Mouse (Mus musculus): ENCODE data around the gene Ces4a. TPM values are rescaled to one million over a fixed set of nuclear protein-coding genes. Genes with fewer than 3 reads are reported as not detected.
A peak's percentile ranks its signal among the peaks of the same experiment; 100 is the strongest.
"Not testable (repeated sequence)": the region's sequence is repeated elsewhere in the genome, so short reads cannot be mapped to it uniquely, and the experiment has no call there.

Ces4a gene
- total RNA-seq, 4 experiments from 2014 or later = not detected

DNA sequence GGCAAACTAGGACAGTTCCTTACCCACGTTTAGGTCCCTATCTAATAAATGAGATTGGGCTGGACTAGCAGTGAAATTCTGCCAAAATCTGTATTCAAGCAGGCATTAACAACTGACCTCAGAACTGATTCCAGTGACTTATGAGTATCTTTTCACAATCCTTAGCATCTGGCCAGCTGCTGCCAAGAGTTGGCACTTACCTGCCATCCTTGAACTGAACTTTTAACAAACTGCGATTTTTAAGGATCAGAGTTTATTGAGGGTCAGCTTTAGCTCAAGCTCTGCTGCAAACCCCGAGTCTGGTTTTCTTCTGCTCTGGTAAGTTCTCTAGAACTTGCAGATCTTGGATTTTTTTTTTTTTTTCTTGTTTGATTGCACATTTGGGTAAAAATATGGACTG is 38.0 kb downstream of the Ces4a start:
- DNase-seq (ENCODE audit: low spot score) = no peak

DNA sequence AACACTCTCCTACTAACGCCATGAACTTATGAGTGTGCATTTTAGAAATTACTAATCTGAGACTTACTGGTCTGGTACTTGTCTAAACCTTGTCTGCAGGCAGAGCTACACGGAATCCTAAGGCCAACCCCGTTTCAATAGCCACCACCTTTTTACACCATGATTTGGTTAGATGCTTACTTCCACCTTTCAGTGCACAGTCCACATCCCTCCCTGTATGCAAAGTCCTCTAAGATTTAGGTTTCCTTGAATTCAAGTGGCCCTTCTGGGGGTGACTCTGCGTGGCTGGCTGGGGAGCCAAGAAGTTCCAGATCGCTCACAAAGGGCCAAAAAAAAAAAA is 38.4 kb downstream of the Ces4a start:
- DNase-seq (ENCODE audit: low spot score) = no peak

DNA sequence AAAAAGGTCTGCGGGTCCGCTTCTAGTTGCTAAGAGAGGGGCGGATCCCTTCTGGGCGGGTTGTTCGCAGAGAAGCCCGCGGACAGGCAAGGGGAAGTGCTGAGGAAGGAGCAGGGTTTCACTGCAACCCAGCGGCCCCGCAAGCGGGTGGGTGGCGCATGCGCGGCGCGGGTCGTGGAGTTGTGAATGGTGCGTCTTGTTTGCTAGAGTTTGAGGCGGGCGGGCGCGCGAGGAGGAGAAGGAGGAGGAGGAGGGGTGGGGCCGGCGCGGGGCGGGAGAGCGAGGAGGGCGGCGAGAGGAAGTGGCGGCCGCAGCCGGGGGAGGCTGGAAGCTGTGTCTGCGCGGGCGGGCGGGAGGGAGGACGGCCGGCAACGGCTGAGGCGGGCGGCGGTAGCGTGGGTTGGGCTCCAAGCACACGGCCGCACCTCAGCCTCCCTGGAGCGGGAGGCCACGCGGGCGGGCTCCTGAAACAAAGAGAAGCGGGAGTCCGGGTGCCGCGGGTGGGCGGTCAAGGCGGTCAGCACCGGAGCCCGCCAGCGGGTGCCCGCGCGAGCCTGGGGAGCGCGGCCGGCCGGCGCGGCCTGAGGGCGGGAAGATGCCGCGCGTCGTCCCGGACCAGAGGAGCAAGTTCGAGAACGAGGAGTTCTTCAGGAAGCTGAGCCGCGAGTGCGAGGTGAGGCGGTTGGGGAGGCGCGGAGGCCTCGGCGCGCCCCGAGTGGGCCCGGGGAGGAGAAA is 38.9 kb downstream of the Ces4a start, which contains the start of gene Cbfb:
Cbfb (plus strand) TSS at position 294 of the 735 bp plus-strand sequence.
- DNase-seq (ENCODE audit: low spot score) = peak; percentile 94

DNA sequence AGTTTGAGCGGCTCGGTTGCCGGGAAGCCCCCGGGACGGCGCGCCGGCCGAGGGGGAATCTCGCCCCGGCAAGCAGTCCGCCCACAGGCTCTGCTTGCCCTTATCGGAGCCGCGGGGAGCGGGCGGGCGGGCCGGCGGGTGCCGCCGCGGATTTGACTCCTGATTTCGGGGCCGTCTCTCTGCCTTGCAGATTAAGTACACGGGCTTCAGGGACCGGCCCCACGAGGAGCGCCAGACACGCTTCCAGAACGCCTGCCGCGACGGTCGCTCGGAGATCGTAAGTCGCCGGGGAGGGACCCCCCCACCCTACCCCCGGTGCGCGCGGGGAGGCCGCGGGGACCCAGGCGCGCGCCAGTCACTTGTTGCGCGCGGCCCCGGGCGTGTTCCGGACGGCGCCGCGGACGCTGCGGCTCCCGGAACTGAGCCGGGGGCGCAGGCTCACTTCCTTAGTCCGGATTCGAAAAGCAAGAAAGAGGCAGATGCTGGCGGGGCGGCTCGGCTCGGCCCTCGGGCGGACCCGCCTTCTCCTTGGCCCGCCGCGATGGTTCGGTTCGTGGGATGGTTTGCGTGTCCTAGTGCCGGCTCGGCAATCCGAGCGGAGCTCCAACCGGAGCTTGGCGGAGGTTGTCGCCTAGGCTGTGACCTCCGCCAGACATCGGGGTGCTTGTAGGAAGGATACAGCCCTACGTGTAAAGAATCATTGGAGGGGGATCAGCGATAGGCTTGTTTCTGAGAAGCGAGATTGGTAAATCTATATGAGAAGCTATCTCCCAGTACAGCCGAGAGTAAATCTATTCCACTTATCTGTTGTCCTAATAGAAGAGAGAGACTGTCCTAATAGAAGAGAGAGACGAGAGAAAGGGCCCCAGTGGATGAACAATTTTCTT is 39.8 kb downstream of the Ces4a start:
- DNase-seq (ENCODE audit: low spot score) = peak; percentile 47

DNA sequence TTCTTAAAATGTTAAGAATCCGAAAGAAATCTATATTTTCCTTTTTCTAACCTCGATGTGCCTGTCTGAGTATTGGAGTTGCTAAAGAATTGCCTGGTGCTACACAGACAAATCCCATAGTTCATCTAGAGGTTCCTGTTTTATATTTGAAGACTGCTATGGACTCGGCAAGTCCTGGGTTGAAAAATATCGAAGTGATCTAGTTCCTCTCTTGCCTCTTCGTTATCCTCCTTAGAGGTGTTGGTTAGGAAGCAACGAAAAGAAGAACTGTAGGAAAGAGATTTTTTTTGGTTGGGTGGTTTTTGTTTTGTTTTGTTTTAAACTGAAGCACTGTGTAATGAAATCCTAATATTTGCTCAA is 40.4 kb downstream of the Ces4a start:
- DNase-seq (ENCODE audit: low spot score) = no peak

DNA sequence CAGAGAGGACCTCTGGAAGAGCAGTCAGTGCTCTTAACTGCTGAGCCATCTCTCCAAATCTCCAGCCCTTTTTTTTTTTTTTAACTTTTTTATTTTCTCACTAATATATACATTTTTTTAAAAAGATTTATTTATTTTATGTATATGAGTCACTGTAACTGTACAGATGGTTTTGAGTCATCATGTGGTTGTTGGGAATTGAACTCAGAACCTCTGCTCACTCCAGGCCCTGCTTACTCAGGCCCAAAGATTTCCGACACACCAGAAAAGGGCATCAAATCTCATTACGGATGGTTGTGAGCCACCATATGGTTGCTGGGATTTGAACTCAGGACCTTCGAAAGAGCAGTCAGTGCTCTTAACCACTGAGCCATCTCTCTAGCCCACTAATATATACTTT is 43.7 kb downstream of the Ces4a start:
- DNase-seq (ENCODE audit: low spot score) = not testable (repeated sequence)

DNA sequence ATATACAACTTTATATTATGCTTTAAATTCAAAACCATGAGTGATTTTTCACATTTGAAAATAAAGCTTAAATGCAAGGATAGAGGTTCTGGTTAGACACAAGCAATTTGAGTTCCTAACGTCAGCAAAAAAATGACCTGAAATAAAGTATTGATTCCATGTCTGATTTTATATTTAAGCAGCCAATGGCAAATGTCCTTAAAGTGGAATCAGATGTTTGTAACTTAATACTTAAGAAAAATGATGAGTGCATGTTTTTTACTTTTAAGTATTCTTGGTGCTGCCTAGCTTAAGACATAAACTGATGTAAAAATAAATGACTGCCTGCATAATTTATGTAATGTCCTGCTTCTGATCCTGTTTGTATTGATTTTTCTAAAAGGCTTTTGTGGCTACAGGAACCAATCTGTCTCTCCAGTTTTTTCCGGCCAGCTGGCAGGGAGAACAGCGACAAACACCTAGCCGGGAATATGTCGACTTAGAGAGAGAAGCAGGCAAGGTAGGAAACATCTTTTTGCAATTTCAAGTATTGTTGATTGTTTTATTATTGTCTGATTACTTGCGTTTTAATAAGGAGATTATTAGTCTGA is 46.7 kb downstream of the Ces4a start:
- DNase-seq (ENCODE audit: low spot score) = no peak

DNA sequence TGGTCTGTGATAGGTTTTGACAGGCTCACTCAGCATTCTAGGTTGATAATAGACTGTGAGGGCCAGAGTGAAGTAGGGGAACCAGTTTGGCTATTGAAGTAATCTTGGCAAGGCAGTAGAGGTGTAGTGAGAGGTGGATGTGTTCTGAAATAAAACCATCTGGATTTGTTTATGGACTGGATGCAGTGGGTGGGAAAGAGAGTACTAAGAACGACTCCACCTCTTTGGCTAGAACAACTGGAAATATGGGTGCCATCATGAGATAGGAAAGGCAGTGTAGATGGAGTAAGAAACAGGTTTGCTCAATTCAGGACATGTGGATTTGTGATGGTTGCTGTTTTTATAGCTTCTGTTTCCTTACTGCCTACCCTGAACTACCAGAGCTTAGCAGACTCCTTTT is 50.6 kb downstream of the Ces4a start:
- no peak for DNase-seq (ENCODE audit: low spot score)

DNA sequence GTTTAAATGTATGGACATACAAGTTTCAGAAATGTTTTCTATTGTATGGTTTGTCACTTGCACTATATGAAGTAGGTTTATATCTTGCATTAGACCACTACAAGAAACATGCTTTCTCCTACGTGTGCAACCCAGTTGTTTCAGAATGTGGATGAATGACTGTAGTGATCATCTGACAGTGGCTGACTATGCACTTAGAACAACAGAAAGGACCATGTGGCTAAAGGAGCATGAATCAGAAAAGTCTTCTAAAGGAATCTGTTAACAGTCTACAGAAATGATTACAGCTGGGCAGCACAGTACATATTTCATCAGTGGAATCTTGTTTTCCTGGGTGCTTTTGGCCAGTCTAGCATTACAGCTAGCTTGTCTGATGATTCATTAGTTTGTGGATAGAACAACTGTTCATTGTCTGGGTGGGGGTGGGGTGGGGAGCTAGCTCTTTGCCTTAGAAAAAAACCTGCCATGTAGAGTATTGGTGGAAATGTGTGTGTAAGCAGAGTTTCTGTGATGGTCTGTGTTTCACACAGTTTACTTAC is 54.9 kb downstream of the Ces4a start:
- DNase-seq (ENCODE audit: low spot score) = no peak

DNA sequence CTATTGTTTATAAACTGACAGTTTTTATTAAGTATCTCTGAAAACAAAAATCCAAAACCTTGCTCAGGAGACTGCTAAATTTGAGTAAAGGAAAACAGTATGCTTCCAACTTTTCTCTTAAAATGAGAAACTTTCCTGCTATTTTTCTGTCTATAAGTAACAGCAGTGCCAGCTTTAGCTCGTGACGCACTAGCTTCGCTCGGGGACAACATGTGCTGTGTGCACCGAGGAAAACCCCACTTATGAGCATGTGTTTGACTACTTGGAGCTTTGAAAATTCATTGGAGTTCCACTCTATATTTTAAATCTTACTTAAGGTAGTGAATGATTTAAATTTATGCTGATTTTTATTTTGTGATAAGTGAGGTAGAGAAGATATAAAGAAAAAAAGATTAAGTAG is 60.6 kb downstream of the Ces4a start:
- no peak for DNase-seq (ENCODE audit: low spot score)

Other genes with a start within 250 kb of the Ces4a start
- 1 to 10 TPM; 1.5 to 2.1 (median 1.8) TPM for gene Ces2e, start 205.5 kb upstream of the Ces4a start, total RNA-seq (2022)
- gene Ces2f, start 184.4 kb upstream of the Ces4a start, total RNA-seq (2022) = not detected
- 1 to 10 TPM; 3.5 to 4.4 (median 3.9) TPM for gene Ces2g, start 170.1 kb upstream of the Ces4a start, total RNA-seq (2022)
- not detected for gene Ces2h, start 130.9 kb upstream of the Ces4a start, total RNA-seq (2022)
- under 1 TPM in 1 of 4 experiments, not detected in 3; 0.16 TPM for gene Ces3a, start 83.2 kb upstream of the Ces4a start, total RNA-seq (2022)
- gene Ces3b, start 48.0 kb upstream of the Ces4a start, total RNA-seq (2022) = under 1 TPM in 2 of 4 experiments, not detected in 2; 0.26 to 0.33 TPM
- gene Cbfb, start 38.9 kb downstream of the Ces4a start, total RNA-seq (2022) = 10 to 100 TPM; 19.2 to 21.8 (median 21.0) TPM
- 10 to 100 TPM; 14.4 to 20.9 (median 17.4) TPM for gene D230025D16Rik, start 93.3 kb downstream of the Ces4a start, total RNA-seq (2022)
- 1 to 10 TPM; 2.5 to 3.8 (median 3.4) TPM for gene B3gnt9, start 123.4 kb downstream of the Ces4a start, total RNA-seq (2022)
- gene Tradd, start 132.8 kb downstream of the Ces4a start, total RNA-seq (2022) = 1 to 10 TPM; 3.7 to 5.7 (median 5.2) TPM
- 1 to 10 TPM; 2.0 to 2.6 (median 2.5) TPM for gene Fbxl8, start 132.8 kb downstream of the Ces4a start, total RNA-seq (2022)
- 1 to 10 TPM; 3.3 to 5.0 (median 4.5) TPM for gene Hsf4, start 138.0 kb downstream of the Ces4a start, total RNA-seq (2022)
- 10 to 100 TPM; 23.7 to 28.3 (median 27.1) TPM for gene Nol3, start 144.3 kb downstream of the Ces4a start, total RNA-seq (2022)
- 1 to 10 TPM; 1.1 to 1.6 (median 1.5) TPM for gene 4931428F04Rik, start 158.1 kb downstream of the Ces4a start, total RNA-seq (2022)
- 1 to 10 TPM; 3.6 to 6.2 (median 4.8) TPM for gene Exoc3l, start 164.3 kb downstream of the Ces4a start, total RNA-seq (2022)
- 10 to 100 TPM; 18.7 to 21.9 (median 21.4) TPM for gene E2f4, start 165.9 kb downstream of the Ces4a start, total RNA-seq (2022)
- gene Elmo3, start 173.8 kb downstream of the Ces4a start, total RNA-seq (2022) = 1 to 10 TPM in 3 of 4 experiments, under 1 TPM in 1; 0.75 to 1.8 (median 1.3) TPM
- gene Lrrc29, start 194.5 kb downstream of the Ces4a start, total RNA-seq (2022) = 1 to 10 TPM in 2 of 4 experiments, under 1 TPM in 2; 0.69 to 1.8 (median 1.1) TPM
- gene Tmem208, start 194.6 kb downstream of the Ces4a start, total RNA-seq (2022) = 10 to 100 TPM; 23.9 to 28.1 (median 26.0) TPM
- 1 to 10 TPM; 5.8 to 8.1 (median 6.3) TPM for gene Fhod1, start 216.2 kb downstream of the Ces4a start, total RNA-seq (2022)
- gene Slc9a5, start 217.0 kb downstream of the Ces4a start, total RNA-seq (2022) = under 1 TPM; 0.41 to 0.79 (median 0.48) TPM
- not detected for gene Plekhg4, start 241.5 kb downstream of the Ces4a start, total RNA-seq (2022)

Data from heart, adult 8-10 months (tissue).